Mouse (Mus musculus) olfactory bulb, adult 2 months (tissue): Measurements from ENCODE around the gene Zfp638.

ENCODE experiments used
- CTCF ChIP-seq: fragments of 200-500 bp; IDR thresholded peaks from 2 replicates; pipeline ENCODE4 v1.5.1; 2012; ENCODE audit warnings: low read depth, mild to moderate bottlenecking, low read length, moderate library complexity; ENCODE audit not compliant: insufficient read depth
- POLR2A ChIP-seq: fragments of 200-500 bp; IDR thresholded peaks from 2 replicates; pipeline ENCODE4 v1.6.1; 2012; ENCODE audit warnings: mild to moderate bottlenecking, low read depth, low read length, moderate library complexity; ENCODE audit not compliant: insufficient read depth

GRCm38 (mm10) chr6:83914183-83914719 lies 47.3 kb downstream of the Zfp638 start:
- TF ChIP-seq POLR2A, result peak; percentile 76; the same call in 1 of the 2 replicates
- TF ChIP-seq CTCF, result peak; percentile 78; the same call in 1 of the 2 replicates
